Mouse (Mus musculus): Measurements from ENCODE around the gene Plin5.

DNA sequence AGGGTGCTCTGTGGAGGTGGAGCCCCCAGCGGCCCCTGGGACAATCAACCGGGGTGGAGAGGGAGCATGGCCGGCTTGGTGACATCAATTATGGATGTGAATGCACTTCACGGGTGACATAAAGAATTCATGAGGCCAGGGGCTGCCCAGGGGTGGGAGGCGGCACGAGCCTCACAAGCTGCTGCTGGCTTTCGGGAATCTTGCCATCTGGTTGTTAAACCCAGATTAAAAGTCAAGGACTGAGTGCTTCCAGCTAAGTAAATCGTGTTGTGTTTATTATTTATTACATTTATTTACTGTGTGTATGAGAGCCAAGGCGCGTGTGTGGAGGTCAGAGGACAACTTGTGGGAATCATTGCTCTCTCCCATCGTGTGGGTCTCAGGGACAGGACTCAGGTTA is 48.3 kb upstream of the Plin5 start:
- TF ChIP-seq CTCF (conservative IDR thresholded peaks at IDR 0.05; ENCODE audit: low read length): no peak
- no peak for TF ChIP-seq POU5F1 (IDR thresholded peaks at IDR 0.05; ENCODE audit: borderline replicate concordance, low read length)
- no peak for TF ChIP-seq NANOG (IDR thresholded peaks at IDR 0.05; ENCODE audit: borderline replicate concordance, low read length)

Measured in E14TG2a.4 (cell line).